Mouse (Mus musculus): ENCODE data around the gene Ankrd11. TPM values are rescaled to one million over a fixed set of nuclear protein-coding genes. Genes with fewer than 3 reads are reported as not detected.
"Not testable (repeated sequence)": the region's sequence is repeated elsewhere in the genome, so short reads cannot be mapped to it uniquely, and the experiment has no call there.

Gene Ankrd11
- polyA plus RNA-seq, 1 experiment from 2014 or later, result 55.0 TPM

GRCm38 (mm10) chr8:123036956-123037355 is 5.1 kb downstream of the Ankrd11 start:
- WGBS, result 63% methylated on average over 3 of the region's 3 CpGs

GRCm38 (mm10) chr8:123034171-123034570 is 7.9 kb downstream of the Ankrd11 start:
- ATAC-seq (ENCODE audit: low read depth) (no peak), DNase-seq (ENCODE audit: low spot score) (no peak)
- H3K4me3 ChIP-seq (ENCODE audit: low read depth, low read length), result no peak overlapping the region
- no peaks in the 10 kb centered on the region for H3K36me3 ChIP-seq (ENCODE audit: control insufficient read depth, insufficient read depth, low read length)
- no peak overlapping the region for H3K4me2 ChIP-seq (ENCODE audit: low read depth, low read length)
- no peak overlapping the region for H3K9ac ChIP-seq (ENCODE audit: low read depth, low read length)
- no peaks in the 10 kb centered on the region for H3K27me3 ChIP-seq (replicated peaks; ENCODE audit: control insufficient read depth, insufficient read depth, low read length)
- no peaks in the 10 kb centered on the region for H3K9me3 ChIP-seq (ENCODE audit: control insufficient read depth, low read length)
- 71% methylated on average over 6 of the region's 6 CpGs for WGBS
- peaks cover 4% of the 10 kb centered on the region; the same call in 1 of the 2 replicates for H3K4me1 ChIP-seq (ENCODE audit: control insufficient read depth, insufficient read depth, low read length)
- no peak overlapping the region for H3K27ac ChIP-seq (replicated peaks; ENCODE audit: low read depth, low read length)

More at GRCm38 (mm10) chr8:123036956-123037355, 5.1 kb downstream of the Ankrd11 start:
- Histone ChIP-seq H3K4me2 (ENCODE audit: low read depth, low read length) (no peak overlapping the region), H3K27ac (replicated peaks; ENCODE audit: low read depth, low read length) (no peak overlapping the region), H3K27me3 (replicated peaks; ENCODE audit: control insufficient read depth, insufficient read depth, low read length) (no peaks in the 10 kb centered on the region), H3K4me1 (ENCODE audit: control insufficient read depth, insufficient read depth, low read length) (peaks cover 17% of the 10 kb centered on the region), H3K4me3 (ENCODE audit: low read depth, low read length) (no peak overlapping the region), H3K9ac (ENCODE audit: low read depth, low read length) (no peak overlapping the region), H3K36me3 (ENCODE audit: control insufficient read depth, insufficient read depth, low read length) (no peaks in the 10 kb centered on the region), H3K9me3 (ENCODE audit: control insufficient read depth, low read length) (no peaks in the 10 kb centered on the region)
- ATAC-seq (ENCODE audit: low read depth), result no peak
- DNase-seq (ENCODE audit: low spot score), result no peak

- no peak for DNase-seq (ENCODE audit: low spot score)
- H3K4me2 ChIP-seq (ENCODE audit: low read depth, low read length), result no peak overlapping the region
- H3K27ac ChIP-seq (replicated peaks; ENCODE audit: low read depth, low read length), result no peak overlapping the region
- 0 out of 2 replicates have a peak, but pooled peaks cover 3% of the 10 kb centered on the region for H3K4me1 ChIP-seq (ENCODE audit: control insufficient read depth, insufficient read depth, low read length)
- no peak overlapping the region for H3K9ac ChIP-seq (ENCODE audit: low read depth, low read length)
- H3K4me3 ChIP-seq (ENCODE audit: low read depth, low read length), result no peak overlapping the region
- ATAC-seq (ENCODE audit: low read depth), result no peak
- H3K9me3 ChIP-seq (ENCODE audit: control insufficient read depth, low read length), result no peaks in the 10 kb centered on the region
- H3K36me3 ChIP-seq (ENCODE audit: control insufficient read depth, insufficient read depth, low read length), result no peaks in the 10 kb centered on the region
- H3K27me3 ChIP-seq (replicated peaks; ENCODE audit: control insufficient read depth, insufficient read depth, low read length), result no peaks in the 10 kb centered on the region
Observed at GRCm38 (mm10) chr8:123033431-123033830, 8.6 kb downstream of the Ankrd11 start.

- DNase-seq (ENCODE audit: low spot score), result no peak
- Histone ChIP-seq H3K27ac (replicated peaks; ENCODE audit: low read depth, low read length) (no peak overlapping the region), H3K36me3 (ENCODE audit: control insufficient read depth, insufficient read depth, low read length) (no peaks in the 10 kb centered on the region), H3K27me3 (replicated peaks; ENCODE audit: control insufficient read depth, insufficient read depth, low read length) (no peaks in the 10 kb centered on the region), H3K4me3 (ENCODE audit: low read depth, low read length) (no peak overlapping the region), H3K9ac (ENCODE audit: low read depth, low read length) (no peak overlapping the region), H3K4me1 (ENCODE audit: control insufficient read depth, insufficient read depth, low read length) (0 out of 2 replicates have a peak, but pooled peaks cover 3% of the 10 kb centered on the region), H3K9me3 (ENCODE audit: control insufficient read depth, low read length) (no peaks in the 10 kb centered on the region), H3K4me2 (ENCODE audit: low read depth, low read length) (no peak overlapping the region)
- no peak for ATAC-seq (ENCODE audit: low read depth)
Observed at GRCm38 (mm10) chr8:123032730-123033129, 9.3 kb downstream of the Ankrd11 start.

GRCm38 (mm10) chr8:123031321-123031978 is 10.6 kb downstream of the Ankrd11 start:
- Histone ChIP-seq H3K9ac (ENCODE audit: low read depth, low read length) (no peak overlapping the region), H3K36me3 (ENCODE audit: control insufficient read depth, insufficient read depth, low read length) (no peaks in the 10 kb centered on the region), H3K27ac (replicated peaks; ENCODE audit: low read depth, low read length) (no peak overlapping the region), H3K4me3 (ENCODE audit: low read depth, low read length) (no peak overlapping the region), H3K9me3 (ENCODE audit: control insufficient read depth, low read length) (no peaks in the 10 kb centered on the region), H3K4me2 (ENCODE audit: low read depth, low read length) (no peak overlapping the region), H3K4me1 (ENCODE audit: control insufficient read depth, insufficient read depth, low read length) (0 out of 2 replicates have a peak, but pooled peaks cover 3% of the 10 kb centered on the region), H3K27me3 (replicated peaks; ENCODE audit: control insufficient read depth, insufficient read depth, low read length) (no peaks in the 10 kb centered on the region)
- ATAC-seq (ENCODE audit: low read depth), result no peak
- 80% methylated on average over 7 of the region's 7 CpGs for WGBS
- DNase-seq (ENCODE audit: low spot score), result no peak

- WGBS, result 89% methylated on average over 4 of the region's 5 CpGs
- not testable (repeated sequence) for H3K9me3 ChIP-seq (ENCODE audit: control insufficient read depth, low read length); H3K4me2 ChIP-seq (ENCODE audit: low read depth, low read length); H3K9ac ChIP-seq (ENCODE audit: low read depth, low read length); H3K27ac ChIP-seq (replicated peaks; ENCODE audit: low read depth, low read length); H3K4me1 ChIP-seq (ENCODE audit: control insufficient read depth, insufficient read depth, low read length); H3K36me3 ChIP-seq (ENCODE audit: control insufficient read depth, insufficient read depth, low read length); H3K4me3 ChIP-seq (ENCODE audit: low read depth, low read length); H3K27me3 ChIP-seq (replicated peaks; ENCODE audit: control insufficient read depth, insufficient read depth, low read length); ATAC-seq (ENCODE audit: low read depth); DNase-seq (ENCODE audit: low spot score)
Observed at GRCm38 (mm10) chr8:123030091-123030490, 12.0 kb downstream of the Ankrd11 start.

GRCm38 (mm10) chr8:123027786-123028185 is 14.3 kb downstream of the Ankrd11 start:
- ATAC-seq (ENCODE audit: low read depth), result no peak
- Histone ChIP-seq H3K4me3 (ENCODE audit: low read depth, low read length) (no peak overlapping the region), H3K9me3 (ENCODE audit: control insufficient read depth, low read length) (no peaks in the 10 kb centered on the region), H3K27ac (replicated peaks; ENCODE audit: low read depth, low read length) (no peak overlapping the region), H3K4me1 (ENCODE audit: control insufficient read depth, insufficient read depth, low read length) (0 out of 2 replicates have a peak, but pooled peaks cover 6% of the 10 kb centered on the region), H3K36me3 (ENCODE audit: control insufficient read depth, insufficient read depth, low read length) (peaks cover 6% of the 10 kb centered on the region; the same call in 1 of the 2 replicates), H3K27me3 (replicated peaks; ENCODE audit: control insufficient read depth, insufficient read depth, low read length) (no peaks in the 10 kb centered on the region), H3K4me2 (ENCODE audit: low read depth, low read length) (no peak overlapping the region), H3K9ac (ENCODE audit: low read depth, low read length) (no peak overlapping the region)
- DNase-seq (ENCODE audit: low spot score), result no peak
- WGBS, result 91% methylated on average over 8 of the region's 8 CpGs

- Histone ChIP-seq H3K27me3 (replicated peaks; ENCODE audit: control insufficient read depth, insufficient read depth, low read length) (no peaks in the 10 kb centered on the region), H3K9me3 (ENCODE audit: control insufficient read depth, low read length) (no peaks in the 10 kb centered on the region), H3K27ac (replicated peaks; ENCODE audit: low read depth, low read length) (no peak overlapping the region), H3K4me3 (ENCODE audit: low read depth, low read length) (no peak overlapping the region), H3K4me2 (ENCODE audit: low read depth, low read length) (no peak overlapping the region), H3K9ac (ENCODE audit: low read depth, low read length) (no peak overlapping the region), H3K36me3 (ENCODE audit: control insufficient read depth, insufficient read depth, low read length) (peaks cover 6% of the 10 kb centered on the region; the same call in 1 of the 2 replicates), H3K4me1 (ENCODE audit: control insufficient read depth, insufficient read depth, low read length) (0 out of 2 replicates have a peak, but pooled peaks cover 6% of the 10 kb centered on the region)
- 80% methylated on average over 3 of the region's 3 CpGs for WGBS
- DNase-seq (ENCODE audit: low spot score) (no peak), ATAC-seq (ENCODE audit: low read depth) (no peak)
Observed at GRCm38 (mm10) chr8:123025951-123026351, 16.1 kb downstream of the Ankrd11 start.

GRCm38 (mm10) chr8:123024226-123024625 is 17.9 kb downstream of the Ankrd11 start:
- Histone ChIP-seq H3K9ac (ENCODE audit: low read depth, low read length) (no peak overlapping the region), H3K4me2 (ENCODE audit: low read depth, low read length) (no peak overlapping the region), H3K27ac (replicated peaks; ENCODE audit: low read depth, low read length) (no peak overlapping the region), H3K9me3 (ENCODE audit: control insufficient read depth, low read length) (no peaks in the 10 kb centered on the region), H3K4me3 (ENCODE audit: low read depth, low read length) (no peak overlapping the region), H3K36me3 (ENCODE audit: control insufficient read depth, insufficient read depth, low read length) (peaks cover 6% of the 10 kb centered on the region; the same call in 1 of the 2 replicates), H3K4me1 (ENCODE audit: control insufficient read depth, insufficient read depth, low read length) (0 out of 2 replicates have a peak, but pooled peaks cover 6% of the 10 kb centered on the region), H3K27me3 (replicated peaks; ENCODE audit: control insufficient read depth, insufficient read depth, low read length) (no peaks in the 10 kb centered on the region)
- 91% methylated on average over 2 of the region's 2 CpGs for WGBS
- DNase-seq (ENCODE audit: low spot score), result no peak
- ATAC-seq (ENCODE audit: low read depth), result no peak

All from embryonic facial prominence, embryonic 14.5 days (tissue).